Mouse (Mus musculus) layer of hippocampus, postnatal 14 days (tissue): ENCODE results near the gene Fgfr2. TPM values are rescaled to one million over a fixed set of nuclear protein-coding genes. Genes with fewer than 3 reads are reported as not detected.

ENCODE experiments used
- DNase-seq, 2 experiments: peaks; one replicate each; pipeline ENCODE4 v3.0.0; 2021 to 2022; ENCODE audit warnings: low spot score in 2 of 2, mixed read lengths in 1 of 2
- total RNA-seq, 2 experiments: library from RNA; stranded (reverse); gene quantifications; 2 replicates each; pipeline ENCODE4 v1.2.3; 2021

The Fgfr2 gene
- total RNA-seq, 2 experiments from 2014 or later, result 38.3 to 40.2 TPM

DNA sequence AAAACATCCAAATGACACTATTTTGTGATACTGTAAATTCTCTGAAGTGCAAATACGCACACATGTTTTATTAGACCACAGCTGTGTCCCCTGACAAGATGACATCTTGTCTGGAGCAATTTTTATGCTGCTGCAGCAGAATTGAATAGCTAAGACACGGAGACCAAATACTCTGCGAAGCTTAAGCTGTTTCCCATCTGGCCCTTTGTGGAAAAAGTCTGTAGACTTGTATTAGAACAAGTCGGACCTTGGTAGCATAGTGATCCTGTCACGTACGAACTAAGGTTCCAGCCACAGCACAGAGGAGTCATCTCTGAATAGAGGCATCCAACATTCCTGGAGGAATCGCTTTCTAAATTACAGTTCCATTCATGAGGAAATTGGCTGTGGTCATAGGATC is 2138.9 kb downstream of the Fgfr2 start:
- no peak for DNase-seq

GRCm38 (mm10) chr7:130982881-130983280 is 2140.3 kb downstream of the Fgfr2 start:
- no peak for DNase-seq

DNA sequence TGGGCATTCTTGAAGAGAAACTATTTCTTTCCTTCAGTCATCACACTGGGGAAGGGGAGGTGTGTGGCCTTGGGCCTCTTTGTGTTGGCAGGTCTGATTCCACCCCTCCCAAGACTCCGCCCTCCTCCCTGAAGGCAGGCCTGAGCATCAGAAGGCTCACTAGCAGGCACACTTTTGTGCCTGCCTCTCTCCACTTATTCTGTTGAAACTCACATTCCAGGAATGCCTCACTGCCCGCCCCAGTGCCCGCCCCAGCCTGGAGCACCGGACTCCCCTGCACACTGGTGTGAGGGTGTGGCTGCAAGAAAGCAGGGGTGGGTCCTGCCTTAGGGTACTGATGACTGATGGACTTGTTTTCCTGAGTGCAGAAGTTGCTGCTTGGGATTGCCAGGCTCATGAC is 2140.8 kb downstream of the Fgfr2 start:
- DNase-seq, result no peak

DNA sequence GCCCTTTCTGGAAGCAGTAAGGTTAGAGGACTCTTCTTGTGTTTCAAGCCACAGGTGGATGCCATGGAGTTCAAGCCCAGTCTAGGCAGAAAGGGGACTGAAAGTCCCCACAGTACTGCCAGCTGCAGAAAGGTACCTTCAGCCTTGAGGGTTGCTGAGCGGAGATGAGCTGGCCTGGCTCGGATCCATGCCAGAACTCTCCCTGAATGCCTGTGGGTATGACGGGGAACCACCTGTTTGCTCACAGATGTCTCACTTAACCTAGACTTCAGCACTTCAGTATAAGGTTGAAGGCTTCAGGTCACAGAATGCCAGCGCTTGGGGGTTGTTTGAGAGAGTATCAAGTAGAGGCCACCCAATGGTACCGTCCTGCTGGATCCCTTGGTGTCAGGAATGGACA is 2143.0 kb downstream of the Fgfr2 start:
- no peak for DNase-seq

DNA sequence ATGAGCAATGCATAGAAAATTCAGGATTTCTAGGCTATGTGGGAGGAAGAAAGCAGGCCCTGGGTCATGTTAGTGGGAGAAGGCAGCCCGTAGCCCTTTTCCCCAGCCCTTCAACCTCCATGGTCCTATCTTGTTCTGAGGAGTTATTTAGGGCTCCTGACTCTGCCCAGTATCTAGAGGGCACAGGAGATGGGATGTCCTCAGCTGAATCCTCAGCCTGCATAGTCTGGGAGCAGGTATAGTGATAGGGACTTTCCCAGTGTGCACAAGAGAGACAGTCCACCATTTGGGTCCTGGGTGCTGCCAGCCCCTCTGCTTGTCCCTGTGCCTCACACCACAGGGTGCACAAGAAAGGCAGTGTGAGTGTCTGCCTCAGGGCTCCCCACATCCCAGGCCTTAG is 2144.6 kb downstream of the Fgfr2 start:
- no peak for DNase-seq

GRCm38 (mm10) chr7:130977794-130978521 is 2145.2 kb downstream of the Fgfr2 start:
- peak; percentile 70 to 77 for DNase-seq

- DNase-seq, result no peak
These were observed 2146.7 kb downstream of the Fgfr2 start for GRCm38 (mm10) chr7:130976305-130976935.

DNA sequence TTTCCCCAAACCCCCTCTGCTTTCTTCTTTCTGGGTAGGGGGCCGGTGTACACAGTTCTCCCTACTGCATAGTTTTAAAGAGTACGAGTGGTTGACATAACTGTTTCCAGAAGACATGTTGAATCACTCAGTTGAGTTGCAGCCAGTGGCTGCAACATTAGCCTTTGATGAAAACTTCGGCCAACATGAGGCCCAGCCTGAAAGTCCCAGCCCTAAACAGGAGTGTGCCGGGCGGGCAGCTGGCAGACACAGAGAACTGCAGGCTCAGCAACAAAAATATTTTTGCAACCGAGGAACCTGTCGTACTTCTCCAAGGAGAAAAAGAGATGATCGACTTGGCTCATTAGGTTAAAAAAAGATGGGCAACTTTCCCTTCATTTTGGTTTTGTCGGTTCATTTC is 2150.4 kb downstream of the Fgfr2 start:
- no peak for DNase-seq

GRCm38 (mm10) chr7:130969507-130969906 is 2153.6 kb downstream of the Fgfr2 start:
- no peak for DNase-seq

- no peak for DNase-seq
These were observed 2154.1 kb downstream of the Fgfr2 start for GRCm38 (mm10) chr7:130969076-130969475.

DNA sequence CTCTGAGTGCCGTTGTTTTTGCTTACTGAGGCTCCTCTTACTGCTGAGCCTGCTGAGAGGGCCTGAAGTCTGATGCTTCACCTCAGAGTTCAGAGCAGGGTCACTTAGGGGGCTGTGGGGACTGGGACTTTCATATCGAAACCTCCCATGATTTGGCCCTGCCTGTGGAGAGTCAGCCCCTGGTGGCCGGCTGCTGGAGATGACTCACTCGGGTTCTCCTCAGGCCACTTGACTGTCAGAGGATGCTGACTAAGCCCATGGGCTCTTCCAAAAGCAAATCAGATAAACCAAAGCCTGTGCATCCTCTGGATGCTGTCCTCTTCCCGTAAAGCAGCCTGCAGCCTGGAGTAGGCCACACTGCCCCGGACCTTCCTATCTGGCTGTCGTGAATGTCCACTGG is 2154.6 kb downstream of the Fgfr2 start:
- no peak for DNase-seq

DNA sequence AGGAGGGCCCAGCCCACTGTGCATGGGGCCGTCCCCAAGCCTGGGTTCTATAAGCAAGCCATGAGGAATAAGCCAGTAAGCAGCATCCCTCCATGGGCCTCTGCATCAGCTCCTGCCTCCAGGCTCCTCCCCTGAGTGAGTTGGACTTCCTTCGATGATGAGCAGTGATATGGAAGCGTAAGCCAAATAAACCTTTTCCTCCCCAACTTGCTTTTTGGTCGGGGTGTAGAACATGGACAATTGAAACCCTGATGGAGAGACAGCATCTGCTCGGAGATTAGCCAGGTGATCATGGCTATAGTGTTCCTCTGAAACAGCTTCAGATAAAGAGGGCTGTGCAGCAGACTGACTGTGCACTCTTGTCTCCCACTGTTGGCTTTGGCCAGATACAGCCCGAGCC is 2155.2 kb downstream of the Fgfr2 start:
- DNase-seq, result no peak

DNA sequence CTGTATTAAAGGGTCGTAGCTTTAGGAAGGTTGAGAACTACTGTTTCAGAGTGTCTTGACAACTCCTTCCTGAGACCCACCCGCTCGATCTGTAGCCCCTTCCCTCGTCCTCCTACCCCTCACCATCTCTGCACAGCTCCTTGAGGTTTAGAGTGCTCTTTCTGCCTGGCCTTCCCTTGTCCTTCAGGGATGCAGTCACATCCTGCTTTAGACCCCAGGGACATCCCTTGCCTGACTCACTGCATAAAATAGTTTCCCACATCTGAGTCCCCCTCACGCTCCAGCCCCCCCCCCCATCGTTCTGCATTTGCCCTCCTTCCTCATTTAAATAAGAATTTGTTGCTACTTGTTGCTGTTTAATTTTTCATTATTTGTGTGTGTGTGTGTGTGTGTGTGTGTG is 2156.3 kb downstream of the Fgfr2 start:
- no peak for DNase-seq

- DNase-seq, result no peak
These were observed 2156.7 kb downstream of the Fgfr2 start for GRCm38 (mm10) chr7:130966451-130966850.

DNA sequence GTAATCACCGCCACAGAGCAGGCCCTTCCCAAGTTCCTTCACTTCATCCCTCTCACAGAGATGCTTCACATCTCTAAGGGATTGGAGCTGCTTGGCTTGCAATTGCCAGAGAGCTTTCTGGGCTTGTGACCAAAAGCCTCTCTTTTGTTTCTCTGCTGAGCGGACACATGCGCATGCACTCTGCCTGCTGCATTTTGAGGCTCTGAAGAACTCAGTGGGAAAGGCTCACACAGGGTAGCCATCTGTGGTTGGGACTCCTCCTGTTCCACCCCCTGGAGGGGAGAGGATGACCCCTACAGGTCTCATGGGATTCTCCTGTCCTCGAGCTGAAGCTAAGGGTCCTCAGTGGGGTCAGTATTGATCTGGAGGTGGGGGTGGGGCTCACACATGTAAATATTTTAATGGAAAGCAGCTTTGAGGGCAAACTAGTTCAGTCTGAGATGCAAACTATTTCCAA is 2157.2 kb downstream of the Fgfr2 start:
- DNase-seq, result peak in 1 of 2 experiments; percentile 78

- no peak for DNase-seq
These were observed 2157.8 kb downstream of the Fgfr2 start for GRCm38 (mm10) chr7:130965396-130965795.

DNA sequence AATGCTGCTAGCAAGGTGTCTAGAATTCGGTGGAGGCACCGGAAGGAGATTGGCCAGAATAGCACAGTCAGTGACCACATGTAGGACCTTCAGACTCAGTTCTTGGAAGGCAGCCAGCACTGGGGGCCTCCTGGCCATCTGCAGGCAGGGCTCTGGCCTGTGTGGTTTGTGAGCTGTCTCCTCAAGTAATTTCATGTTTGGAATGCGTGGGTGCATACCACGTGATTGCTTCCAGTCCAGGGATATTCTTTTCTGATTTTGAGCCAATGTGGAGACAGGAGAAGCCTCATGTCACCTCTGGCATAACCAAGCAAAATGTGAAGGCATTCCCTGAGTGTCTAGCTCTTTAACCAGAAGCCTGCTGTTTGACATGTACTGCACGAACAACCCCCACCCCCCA is 2158.5 kb downstream of the Fgfr2 start:
- no peak for DNase-seq

GRCm38 (mm10) chr7:130961429-130961828 is 2161.7 kb downstream of the Fgfr2 start:
- DNase-seq, result no peak

DNA sequence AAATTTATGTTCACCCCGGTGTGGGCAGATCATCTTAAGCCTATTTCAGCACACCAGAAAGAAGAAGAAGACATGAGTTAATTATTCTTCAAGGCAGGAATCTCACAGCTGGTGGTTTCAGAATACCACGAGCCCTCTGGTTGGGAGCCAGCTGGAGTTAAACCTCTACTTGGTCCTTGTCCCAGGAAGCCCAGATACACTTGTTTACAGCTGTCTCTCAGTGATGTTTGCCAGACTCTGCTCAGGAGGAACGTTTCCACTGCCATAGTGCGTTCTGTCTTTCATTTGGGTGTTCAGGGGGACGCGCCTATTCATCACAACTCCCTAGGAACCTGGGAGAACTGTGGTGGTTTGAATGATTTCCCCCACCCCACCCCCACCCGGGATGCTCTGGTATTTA is 2163.3 kb downstream of the Fgfr2 start:
- DNase-seq, result peak in 1 of 2 experiments; percentile 83

GRCm38 (mm10) chr7:130958551-130958950 is 2164.6 kb downstream of the Fgfr2 start:
- no peak for DNase-seq

- DNase-seq, result peak; percentile 67 to 78
These were observed 2169.0 kb downstream of the Fgfr2 start for GRCm38 (mm10) chr7:130954177-130954601.

GRCm38 (mm10) chr7:130953376-130953775 is 2169.8 kb downstream of the Fgfr2 start:
- DNase-seq, result peak in 1 of 2 experiments; percentile 77

DNA sequence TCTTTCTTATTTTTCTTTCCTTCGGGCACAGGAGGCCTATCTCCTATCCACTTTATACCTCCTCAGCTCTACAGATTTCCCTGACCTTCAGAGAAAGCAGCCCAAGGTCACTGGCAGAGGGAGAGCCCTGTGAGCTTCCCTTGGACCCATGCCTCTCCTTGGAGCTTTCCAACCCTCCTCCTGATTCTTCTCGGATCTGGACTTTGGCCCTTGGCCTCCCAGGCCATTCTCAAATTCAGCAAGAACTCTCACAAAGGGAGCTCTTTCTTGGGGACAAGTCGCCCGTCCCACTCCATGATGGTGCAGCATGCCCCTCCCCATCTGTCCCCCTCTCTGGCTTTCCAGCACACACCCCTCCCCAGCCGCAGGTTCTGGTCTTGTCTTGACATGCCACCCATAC is 2172.1 kb downstream of the Fgfr2 start:
- DNase-seq, result no peak
